Mouse (Mus musculus) thymus, adult 2 months (tissue): Measurements from ENCODE around the gene Ush1c.

Source experiments
- CTCF ChIP-seq: fragments of 200-500 bp; IDR thresholded peaks from 2 replicates; pipeline ENCODE4 v1.5.1; 2012; ENCODE audit warnings: mild to moderate bottlenecking, control low read depth, low read length, moderate library complexity, borderline replicate concordance; ENCODE audit not compliant: control insufficient read depth, poor library complexity, insufficient read depth; ENCODE audit errors: extremely low read depth
- POLR2A ChIP-seq: fragments of 200-500 bp; IDR thresholded peaks from 2 replicates; pipeline ENCODE4 v1.6.1; 2012; ENCODE audit warnings: mild to moderate bottlenecking, low read length, control low read depth, moderate library complexity; ENCODE audit not compliant: control insufficient read depth, poor library complexity, insufficient read depth; ENCODE audit errors: extremely low read depth

DNA sequence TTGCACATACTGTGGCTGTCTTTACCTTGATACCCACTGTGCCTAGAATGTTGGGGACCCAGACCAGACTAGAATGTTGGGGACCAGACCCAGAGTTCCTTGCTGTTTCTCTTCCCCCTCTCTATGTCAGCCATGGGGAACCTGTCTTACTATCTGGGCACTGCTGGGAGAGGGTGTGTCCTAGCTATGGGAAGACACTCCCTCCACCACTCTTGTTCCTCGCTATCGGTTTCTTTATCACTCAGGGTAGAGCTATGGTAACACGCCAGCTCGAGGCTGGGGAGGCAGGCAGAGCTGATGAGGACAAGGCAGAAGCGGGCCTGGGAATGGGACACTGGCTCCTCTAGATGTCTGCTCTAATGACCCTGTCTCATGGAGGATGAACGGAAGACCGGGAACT is 90.9 kb downstream of the Ush1c start:
- TF ChIP-seq CTCF (no peak), POLR2A (no peak)
